Mouse (Mus musculus): ENCODE results near the gene Crygc. TPM values are rescaled to one million over a fixed set of nuclear protein-coding genes. Genes with fewer than 3 reads are reported as not detected.

Crygc gene
- polyA plus RNA-seq, 1 experiment from 2014 or later, result not detected

DNA sequence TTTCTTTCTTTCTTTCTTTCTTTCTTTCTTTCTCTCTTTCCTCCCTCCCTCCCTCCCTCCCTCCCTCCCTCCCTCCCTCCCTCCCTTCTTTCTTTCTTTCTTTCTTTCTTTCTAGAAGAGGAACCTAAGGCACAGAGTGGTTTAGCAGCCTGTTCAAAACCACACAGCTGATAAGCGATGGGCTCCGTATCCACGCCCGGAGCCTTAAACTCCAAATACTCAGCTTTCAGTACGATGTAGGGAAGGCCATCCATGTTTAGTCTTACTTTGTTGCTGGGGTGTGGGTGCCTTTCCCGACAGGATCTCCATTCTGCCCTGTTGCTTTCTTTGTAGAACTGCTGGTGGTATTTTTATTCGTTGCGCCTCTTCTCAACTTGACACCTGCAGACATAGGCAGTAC is 35.7 kb upstream of the Crygc start:
- H3K4me1 ChIP-seq (ENCODE audit: control insufficient read depth, insufficient read depth, low read length), result peaks cover 3% of the 10 kb centered on the region; the same call in 1 of the 2 replicates
- no peak for ATAC-seq (replicated peaks; ENCODE audit: extremely low read depth, insufficient read depth, low FRiP score)
- 85% methylated on average over 8 of the region's 8 CpGs for WGBS
- H3K4me2 ChIP-seq (ENCODE audit: low read depth, low read length), result no peak overlapping the region
- H3K9me3 ChIP-seq (replicated peaks; ENCODE audit: control insufficient read depth, low read length), result no peaks in the 10 kb centered on the region
- no peaks in the 10 kb centered on the region for H3K27me3 ChIP-seq (ENCODE audit: control insufficient read depth, insufficient read depth, low read length)
- H3K27ac ChIP-seq (ENCODE audit: low read length), result no peak overlapping the region
- H3K36me3 ChIP-seq (ENCODE audit: control insufficient read depth, insufficient read depth), result no peaks in the 10 kb centered on the region
- H3K9ac ChIP-seq (ENCODE audit: low read length), result no peak overlapping the region
- no peak overlapping the region for H3K4me3 ChIP-seq (ENCODE audit: low read length)

DNA sequence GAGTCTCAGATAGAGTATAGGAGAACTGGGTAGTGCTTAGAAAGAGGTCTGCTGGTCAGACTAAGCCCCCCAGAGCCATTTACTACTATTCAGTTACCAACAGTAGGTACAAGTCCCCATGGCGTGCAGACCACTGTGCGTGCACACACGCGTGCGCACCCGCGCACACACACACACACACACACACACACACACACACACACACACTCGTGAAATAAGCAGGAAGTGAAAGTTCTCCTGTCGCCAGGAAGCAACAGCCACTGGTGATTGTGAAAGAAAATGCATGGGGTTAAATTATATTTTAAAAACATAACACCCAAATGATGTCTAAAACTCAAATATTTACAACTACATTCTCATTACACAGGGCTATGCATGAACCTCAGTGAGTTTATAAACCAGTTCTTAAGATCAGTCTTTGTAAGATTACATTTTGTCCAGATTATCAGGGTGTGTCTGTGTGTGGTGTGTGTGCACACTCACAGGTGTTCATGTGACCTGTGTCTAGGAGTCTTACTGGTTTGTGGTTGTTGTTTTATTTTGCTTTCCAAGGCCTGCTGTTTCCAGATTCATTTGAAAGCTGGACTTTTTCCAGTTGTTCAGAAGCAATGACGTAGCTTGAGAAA is 34.3 kb upstream of the Crygc start:
- H3K4me2 ChIP-seq (ENCODE audit: low read depth, low read length), result no peak overlapping the region
- no peaks in the 10 kb centered on the region for H3K36me3 ChIP-seq (ENCODE audit: control insufficient read depth, insufficient read depth)
- no peak for ATAC-seq (replicated peaks; ENCODE audit: extremely low read depth, insufficient read depth, low FRiP score)
- no peak overlapping the region for H3K27ac ChIP-seq (ENCODE audit: low read length)
- H3K4me1 ChIP-seq (ENCODE audit: control insufficient read depth, insufficient read depth, low read length), result peaks cover 3% of the 10 kb centered on the region; the same call in 1 of the 2 replicates
- no peaks in the 10 kb centered on the region for H3K27me3 ChIP-seq (ENCODE audit: control insufficient read depth, insufficient read depth, low read length)
- no peak overlapping the region for H3K9ac ChIP-seq (ENCODE audit: low read length)
- WGBS, result 79% methylated on average over 10 of the region's 10 CpGs
- H3K9me3 ChIP-seq (replicated peaks; ENCODE audit: control insufficient read depth, low read length), result no peaks in the 10 kb centered on the region
- no peak overlapping the region for H3K4me3 ChIP-seq (ENCODE audit: low read length)

DNA sequence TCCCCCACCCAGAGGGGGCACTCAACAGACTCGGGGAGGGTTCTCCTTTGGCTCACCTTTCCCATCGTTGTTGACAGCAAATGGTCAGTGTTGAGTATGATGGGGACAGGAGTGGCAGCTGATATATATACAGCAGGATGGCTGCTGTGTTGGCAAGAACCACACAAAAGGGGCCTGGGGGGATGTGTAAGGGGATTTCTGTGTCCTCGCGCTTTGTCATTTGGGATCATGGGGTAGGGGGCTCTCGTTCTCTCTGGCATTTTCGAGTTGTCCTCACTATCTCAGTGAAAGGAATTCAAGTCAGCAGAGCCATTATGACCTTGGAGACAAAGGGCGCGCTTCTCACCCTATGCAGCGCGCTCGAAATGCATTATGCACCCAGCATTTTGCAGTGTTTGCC is 29.8 kb upstream of the Crygc start, which contains the start of gene Cryga:
Gene Cryga, minus strand, starts transcription at position 101 of the 400 bp plus-strand sequence.
- Histone ChIP-seq H3K9me3 (replicated peaks; ENCODE audit: control insufficient read depth, low read length) (no peaks in the 10 kb centered on the region), H3K27me3 (ENCODE audit: control insufficient read depth, insufficient read depth, low read length) (no peaks in the 10 kb centered on the region), H3K36me3 (ENCODE audit: control insufficient read depth, insufficient read depth) (no peaks in the 10 kb centered on the region), H3K4me1 (ENCODE audit: control insufficient read depth, insufficient read depth, low read length) (no peaks in the 10 kb centered on the region), H3K4me3 (ENCODE audit: low read length) (no peak within 1 kb of the TSS), H3K27ac (ENCODE audit: low read length) (no peak within 1 kb of the TSS), H3K4me2 (ENCODE audit: low read depth, low read length) (no peak within 1 kb of the TSS), H3K9ac (ENCODE audit: low read length) (no peak within 1 kb of the TSS)
- no peak for ATAC-seq (replicated peaks; ENCODE audit: extremely low read depth, insufficient read depth, low FRiP score)
- WGBS, result 81% methylated on average over 11 of the region's 11 CpGs

- ATAC-seq (replicated peaks; ENCODE audit: extremely low read depth, insufficient read depth, low FRiP score), result no peak
- H3K4me2 ChIP-seq (ENCODE audit: low read depth, low read length), result no peak overlapping the region
- H3K4me1 ChIP-seq (ENCODE audit: control insufficient read depth, insufficient read depth, low read length), result no peaks in the 10 kb centered on the region
- no peak overlapping the region for H3K27ac ChIP-seq (ENCODE audit: low read length)
- no peaks in the 10 kb centered on the region for H3K36me3 ChIP-seq (ENCODE audit: control insufficient read depth, insufficient read depth)
- 75% methylated on average over 3 of the region's 3 CpGs for WGBS
- no peak overlapping the region for H3K4me3 ChIP-seq (ENCODE audit: low read length)
- H3K9me3 ChIP-seq (replicated peaks; ENCODE audit: control insufficient read depth, low read length), result no peaks in the 10 kb centered on the region
- no peaks in the 10 kb centered on the region for H3K27me3 ChIP-seq (ENCODE audit: control insufficient read depth, insufficient read depth, low read length)
- H3K9ac ChIP-seq (ENCODE audit: low read length), result no peak overlapping the region
These were observed 23.5 kb upstream of the Crygc start for GRCm38 (mm10) chr1:65096953-65097352.

DNA sequence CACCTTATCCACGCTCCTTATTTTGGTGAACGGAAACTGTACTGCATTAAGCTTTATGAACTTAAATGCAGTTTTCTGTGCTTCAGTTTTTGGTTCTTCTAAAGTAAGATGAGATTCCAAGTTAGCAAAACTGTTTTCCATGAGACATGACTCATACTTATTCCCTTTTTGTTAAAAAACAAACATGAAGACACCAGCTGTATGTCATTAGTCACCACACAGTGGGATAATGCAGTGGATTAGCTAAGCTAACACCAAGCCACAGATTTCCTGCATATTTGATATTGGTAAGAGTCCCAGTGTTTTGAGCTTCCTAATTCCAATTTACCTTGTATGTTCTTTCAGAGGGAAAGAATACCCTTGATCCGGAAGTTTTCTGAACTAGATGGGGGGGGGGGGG is 18.1 kb upstream of the Crygc start:
- Histone ChIP-seq H3K27ac (ENCODE audit: low read length) (no peak overlapping the region), H3K4me1 (ENCODE audit: control insufficient read depth, insufficient read depth, low read length) (no peaks in the 10 kb centered on the region), H3K27me3 (ENCODE audit: control insufficient read depth, insufficient read depth, low read length) (no peaks in the 10 kb centered on the region), H3K36me3 (ENCODE audit: control insufficient read depth, insufficient read depth) (no peaks in the 10 kb centered on the region), H3K4me2 (ENCODE audit: low read depth, low read length) (no peak overlapping the region), H3K9me3 (replicated peaks; ENCODE audit: control insufficient read depth, low read length) (no peaks in the 10 kb centered on the region), H3K4me3 (ENCODE audit: low read length) (no peak overlapping the region), H3K9ac (ENCODE audit: low read length) (no peak overlapping the region)
- ATAC-seq (replicated peaks; ENCODE audit: extremely low read depth, insufficient read depth, low FRiP score), result no peak
- 87% methylated on average over 3 of the region's 3 CpGs for WGBS

DNA sequence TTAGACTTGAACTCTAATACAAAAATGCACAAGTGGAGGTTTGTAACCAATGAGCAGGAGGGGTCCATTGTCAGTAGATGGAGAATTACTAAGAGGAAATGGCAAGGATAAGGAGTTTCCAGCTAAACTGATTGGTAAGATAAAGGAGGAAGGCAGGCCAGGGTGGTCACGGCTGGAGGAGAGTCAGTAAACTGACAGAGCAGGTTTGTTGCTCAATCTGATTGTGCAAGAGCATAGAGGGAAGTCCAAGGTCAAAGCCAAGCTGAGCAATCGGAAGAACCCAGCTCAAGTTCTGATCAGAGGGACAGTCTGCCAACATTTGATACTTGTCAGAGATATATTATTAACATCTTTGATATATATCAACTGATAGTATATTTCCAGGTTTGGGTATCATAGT is 16.9 kb upstream of the Crygc start:
- no peaks in the 10 kb centered on the region for H3K27me3 ChIP-seq (ENCODE audit: control insufficient read depth, insufficient read depth, low read length)
- 46% methylated on average over 2 of the region's 2 CpGs for WGBS
- no peaks in the 10 kb centered on the region for H3K9me3 ChIP-seq (replicated peaks; ENCODE audit: control insufficient read depth, low read length)
- H3K4me3 ChIP-seq (ENCODE audit: low read length), result no peak overlapping the region
- no peak for ATAC-seq (replicated peaks; ENCODE audit: extremely low read depth, insufficient read depth, low FRiP score)
- no peaks in the 10 kb centered on the region for H3K36me3 ChIP-seq (ENCODE audit: control insufficient read depth, insufficient read depth)
- no peak overlapping the region for H3K4me2 ChIP-seq (ENCODE audit: low read depth, low read length)
- no peak overlapping the region for H3K9ac ChIP-seq (ENCODE audit: low read length)
- no peak overlapping the region for H3K27ac ChIP-seq (ENCODE audit: low read length)
- H3K4me1 ChIP-seq (ENCODE audit: control insufficient read depth, insufficient read depth, low read length), result no peaks in the 10 kb centered on the region

DNA sequence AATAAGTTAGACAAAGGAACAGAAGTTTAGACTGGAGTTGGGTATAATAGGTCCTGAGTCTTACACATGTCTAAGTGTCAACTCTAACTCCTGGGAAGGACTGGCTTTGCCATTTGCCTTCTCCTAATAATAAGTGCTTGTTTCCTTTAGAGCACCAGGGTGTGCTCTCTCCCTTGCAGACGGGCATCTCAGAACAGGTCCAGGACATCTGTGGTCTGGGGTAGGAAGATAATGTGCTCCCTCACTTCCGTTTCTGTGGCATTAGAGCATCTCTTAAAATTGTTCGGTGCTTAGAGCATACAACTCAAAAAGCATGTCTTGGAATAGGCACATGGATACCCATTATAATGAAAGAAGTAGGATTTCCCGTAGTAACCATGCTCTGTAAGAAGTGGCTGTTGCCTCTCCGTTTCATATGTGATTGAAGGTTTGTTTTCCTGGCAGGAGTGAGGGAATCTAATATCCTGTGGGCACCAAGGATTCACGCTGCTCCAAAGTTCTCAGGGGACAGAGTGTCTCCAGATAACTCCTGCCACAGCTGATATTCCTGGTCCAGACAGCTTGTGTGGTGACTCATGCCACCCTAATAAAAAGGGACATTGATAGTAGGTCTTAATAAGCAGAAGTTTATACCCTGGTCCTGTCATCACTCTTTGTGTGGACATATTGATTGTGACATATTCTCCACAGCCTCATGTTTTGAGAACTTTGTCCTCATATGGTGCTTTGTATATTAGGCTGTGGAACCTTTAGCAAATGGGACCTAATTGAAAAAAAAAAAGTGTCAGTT is 15.3 kb upstream of the Crygc start:
- Histone ChIP-seq H3K36me3 (ENCODE audit: control insufficient read depth, insufficient read depth) (no peaks in the 10 kb centered on the region), H3K9ac (ENCODE audit: low read length) (no peak overlapping the region), H3K27ac (ENCODE audit: low read length) (no peak overlapping the region), H3K4me1 (ENCODE audit: control insufficient read depth, insufficient read depth, low read length) (no peaks in the 10 kb centered on the region), H3K4me3 (ENCODE audit: low read length) (no peak overlapping the region), H3K27me3 (ENCODE audit: control insufficient read depth, insufficient read depth, low read length) (no peaks in the 10 kb centered on the region), H3K4me2 (ENCODE audit: low read depth, low read length) (no peak overlapping the region), H3K9me3 (replicated peaks; ENCODE audit: control insufficient read depth, low read length) (no peaks in the 10 kb centered on the region)
- no peak for ATAC-seq (replicated peaks; ENCODE audit: extremely low read depth, insufficient read depth, low FRiP score)
- 61% methylated on average over 6 of the region's 6 CpGs for WGBS

GRCm38 (mm10) chr1:65082188-65082587 is 8.7 kb upstream of the Crygc start, which contains the start of gene Crygb:
TSS of gene Crygb (minus strand) at chr1:65082288.
- H3K4me3 ChIP-seq (ENCODE audit: low read length), result no peak within 1 kb of the TSS
- H3K9me3 ChIP-seq (replicated peaks; ENCODE audit: control insufficient read depth, low read length), result 0 out of 2 replicates have a peak, but pooled peaks cover 2% of the 10 kb centered on the region
- no peaks in the 10 kb centered on the region for H3K27me3 ChIP-seq (ENCODE audit: control insufficient read depth, insufficient read depth, low read length)
- H3K9ac ChIP-seq (ENCODE audit: low read length), result no peak within 1 kb of the TSS
- no peak for ATAC-seq (replicated peaks; ENCODE audit: extremely low read depth, insufficient read depth, low FRiP score)
- H3K27ac ChIP-seq (ENCODE audit: low read length), result no peak within 1 kb of the TSS
- H3K4me2 ChIP-seq (ENCODE audit: low read depth, low read length), result no peak within 1 kb of the TSS
- no peaks in the 10 kb centered on the region for H3K4me1 ChIP-seq (ENCODE audit: control insufficient read depth, insufficient read depth, low read length)
- H3K36me3 ChIP-seq (ENCODE audit: control insufficient read depth, insufficient read depth), result no peaks in the 10 kb centered on the region
- WGBS, result 44% methylated on average over 7 of the region's 7 CpGs

DNA sequence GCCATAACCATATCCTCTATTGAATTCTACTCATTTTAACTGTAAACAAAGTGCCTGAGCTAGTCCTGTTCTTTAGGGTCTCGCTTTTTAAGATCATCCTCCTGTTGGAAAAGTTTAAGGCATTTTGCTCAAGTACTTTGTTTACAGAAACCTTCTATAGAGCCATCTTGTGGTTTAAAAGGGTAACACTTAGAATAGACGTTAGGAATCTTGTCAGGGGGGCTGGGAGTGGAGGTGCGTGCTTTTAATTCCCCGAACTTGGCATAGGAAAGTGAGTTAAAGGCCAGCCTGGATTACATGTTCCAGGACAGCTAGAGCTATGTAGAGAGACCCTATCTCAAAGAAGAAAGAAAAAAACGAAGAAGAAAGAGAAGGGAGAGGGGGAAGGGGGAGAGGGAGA is 2.1 kb upstream of the Crygc start:
- Histone ChIP-seq H3K27me3 (ENCODE audit: control insufficient read depth, insufficient read depth, low read length) (no peaks in the 10 kb centered on the region), H3K9ac (ENCODE audit: low read length) (no peak overlapping the region), H3K4me1 (ENCODE audit: control insufficient read depth, insufficient read depth, low read length) (no peaks in the 10 kb centered on the region), H3K4me3 (ENCODE audit: low read length) (no peak overlapping the region), H3K4me2 (ENCODE audit: low read depth, low read length) (no peak overlapping the region), H3K9me3 (replicated peaks; ENCODE audit: control insufficient read depth, low read length) (0 out of 2 replicates have a peak, but pooled peaks cover 2% of the 10 kb centered on the region), H3K27ac (ENCODE audit: low read length) (no peak overlapping the region), H3K36me3 (ENCODE audit: control insufficient read depth, insufficient read depth) (no peaks in the 10 kb centered on the region)
- WGBS, result 14% methylated on average over 5 of the region's 5 CpGs
- no peak for ATAC-seq (replicated peaks; ENCODE audit: extremely low read depth, insufficient read depth, low FRiP score)
